Mouse (Mus musculus) hindbrain, embryonic 13.5 days (tissue): Measurements from ENCODE around the gene Shisa4. TPM values are rescaled to one million over a fixed set of nuclear protein-coding genes. Genes with fewer than 3 reads are reported as not detected.

ENCODE experiments used
- ATAC-seq: fragments of 200-750 bp; cut with Nextera tagmentation; 2 replicates; pipeline ENCODE4 v1.8.0; 2017; ENCODE audit warnings: moderate TSS enrichment; ENCODE audit not compliant: low FRiP score
- H3K27ac ChIP-seq: fragments of 300-500 bp; sonication (generic); 2 replicates; pipeline ENCODE4 v1.5.1; 2015; ENCODE audit warnings: inconsistent platforms, mild to moderate bottlenecking, moderate library complexity
- H3K27me3 ChIP-seq: fragments of 300-500 bp; sonication (generic); 2 replicates; pipeline ENCODE4 v1.6.1; 2015; ENCODE audit warnings: mild to moderate bottlenecking, inconsistent platforms
- H3K36me3 ChIP-seq: fragments of 300-500 bp; sonication (generic); 2 replicates; pipeline ENCODE4 v1.6.1; 2015; ENCODE audit warnings: mild to moderate bottlenecking, inconsistent platforms
- H3K4me1 ChIP-seq: fragments of 300-500 bp; sonication (generic); replicated peaks from 2 replicates; pipeline ENCODE4 v1.6.1; 2015; ENCODE audit warnings: inconsistent platforms
- H3K4me2 ChIP-seq: fragments of 300-500 bp; sonication (generic); 2 replicates; pipeline ENCODE4 v1.6.1; 2015; ENCODE audit warnings: inconsistent platforms, mild to moderate bottlenecking, moderate library complexity
- H3K4me3 ChIP-seq: fragments of 300-500 bp; sonication (generic); 2 replicates; pipeline ENCODE4 v1.5.1; 2015; ENCODE audit warnings: mild to moderate bottlenecking, inconsistent platforms
- H3K9ac ChIP-seq: fragments of 300-500 bp; sonication (generic); 2 replicates; pipeline ENCODE4 v1.6.1; 2015; ENCODE audit warnings: mild to moderate bottlenecking, inconsistent platforms
- H3K9me3 ChIP-seq: fragments of 300-500 bp; sonication (generic); 2 replicates; pipeline ENCODE4 v1.6.1; 2016; ENCODE audit warnings: inconsistent platforms
- WGBS: fragments of 180-500 bp; shearing (Covaris S2); methylation state at CpG from one replicate; pipeline ENCODE4 v1.1.7; 2015; 5-methylcytosine and 5-hydroxymethylcytosine counted together
- polyA plus RNA-seq: library from polyadenylated mRNA; unstranded; fragments of >200 nt; fragmentation: Nextera tagmentation; extraction: Ambion mirVana; gene quantifications from 2 replicates; pipeline ENCODE4 v1.2.1, GENCODE M21; 2015

Gene Shisa4
- polyA plus RNA-seq, 1 experiment from 2014 or later, result 84.2 TPM

DNA sequence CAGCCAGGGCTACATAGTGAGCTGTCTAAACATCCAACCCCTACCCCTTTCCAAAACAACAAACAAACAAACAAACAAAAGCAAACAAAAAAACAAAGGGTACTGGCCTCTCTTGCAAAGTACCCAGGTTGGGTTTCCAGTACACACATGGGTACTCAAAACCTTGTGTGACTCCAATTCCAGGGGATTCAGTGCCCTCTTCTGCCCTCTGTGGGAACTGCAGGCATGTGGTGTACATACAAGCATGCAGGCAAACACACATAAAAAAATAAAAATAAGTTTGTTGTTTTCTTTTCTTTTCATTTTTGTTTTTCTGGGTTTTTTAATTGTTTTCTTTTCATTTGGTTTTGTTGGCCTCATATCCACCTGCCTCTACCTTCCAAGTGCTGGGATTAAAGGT lies 12.9 kb downstream of the Shisa4 start:
- no peak for ATAC-seq
- Histone ChIP-seq H3K27ac (no peak overlapping the region), H3K9ac (no peak overlapping the region), H3K4me2 (no peak overlapping the region), H3K4me1 (no peaks in the 10 kb centered on the region), H3K36me3 (no peaks in the 10 kb centered on the region), H3K27me3 (no peaks in the 10 kb centered on the region), H3K4me3 (no peak overlapping the region), H3K9me3 (no peaks in the 10 kb centered on the region)

DNA sequence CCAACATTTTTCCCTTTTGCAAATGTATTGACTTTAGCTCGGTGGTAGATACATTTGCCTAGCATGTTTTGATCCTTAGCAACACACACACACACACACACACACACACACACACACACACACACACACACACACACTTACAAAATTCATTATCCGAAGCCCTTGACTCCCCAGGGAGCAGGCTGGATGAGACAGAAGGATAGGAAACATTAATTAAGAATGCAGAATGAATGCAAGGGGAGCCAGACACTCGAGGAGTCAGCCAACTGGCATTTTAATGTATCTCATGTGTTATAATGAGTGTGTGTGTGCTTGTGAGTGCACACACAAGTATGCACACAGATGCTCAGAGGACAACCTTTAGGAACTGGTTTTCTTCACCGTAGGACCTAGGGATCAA lies 13.5 kb downstream of the Shisa4 start:
- WGBS, result 61% methylated on average over 4 of the region's 4 CpGs
- Histone ChIP-seq H3K27ac (no peak overlapping the region), H3K36me3 (no peaks in the 10 kb centered on the region), H3K27me3 (no peaks in the 10 kb centered on the region), H3K4me2 (no peak overlapping the region), H3K9me3 (no peaks in the 10 kb centered on the region), H3K9ac (no peak overlapping the region), H3K4me1 (no peaks in the 10 kb centered on the region), H3K4me3 (no peak overlapping the region)
- ATAC-seq, result no peak

DNA sequence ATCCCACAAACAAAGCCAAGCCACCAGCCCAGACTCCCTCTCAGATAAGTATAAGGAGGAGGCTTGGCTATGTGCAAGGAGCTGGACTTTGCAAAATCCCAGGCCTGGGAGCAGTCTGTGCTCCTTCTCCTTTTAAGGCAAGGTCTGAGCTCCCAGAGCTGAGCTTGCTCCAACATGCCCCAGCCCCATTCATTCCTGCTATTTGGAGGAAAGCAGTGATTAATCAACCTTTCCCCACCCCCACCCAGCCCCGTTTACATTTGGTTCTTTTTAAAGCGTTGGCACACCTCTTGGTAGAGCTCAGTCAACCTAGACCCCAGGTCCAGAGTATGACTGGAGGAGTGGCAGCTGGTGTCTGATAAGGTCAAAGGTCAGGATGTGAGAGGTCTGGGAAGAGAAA lies 16.0 kb downstream of the Shisa4 start:
- Histone ChIP-seq H3K9ac (no peak overlapping the region), H3K4me2 (no peak overlapping the region), H3K27me3 (0 out of 2 replicates have a peak, but pooled peaks cover 2% of the 10 kb centered on the region), H3K9me3 (no peaks in the 10 kb centered on the region), H3K36me3 (no peaks in the 10 kb centered on the region), H3K27ac (no peak overlapping the region), H3K4me1 (no peaks in the 10 kb centered on the region), H3K4me3 (no peak overlapping the region)
- WGBS, result 33% methylated on average over 2 of the region's 2 CpGs
- no peak for ATAC-seq

DNA sequence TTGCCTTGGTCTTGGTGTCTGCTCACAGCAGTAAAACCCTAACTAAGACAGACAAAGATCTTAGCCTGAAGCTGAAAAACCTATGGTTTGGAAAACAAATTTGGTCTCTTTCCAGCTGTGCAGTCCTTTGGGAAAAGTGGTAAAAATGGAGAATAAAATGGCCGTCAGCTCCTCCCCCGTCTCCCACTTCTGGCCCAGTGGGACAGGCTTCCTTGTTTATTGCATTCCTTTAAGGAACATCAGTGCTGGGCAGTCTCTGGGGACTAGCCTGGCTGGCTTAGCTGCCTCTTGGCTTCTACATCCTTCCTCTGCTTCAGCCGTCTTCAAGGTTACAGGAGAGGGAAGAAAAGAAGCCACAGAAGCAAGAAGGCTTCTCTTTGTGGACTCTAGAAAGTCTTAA lies 23.1 kb downstream of the Shisa4 start:
- 0 out of 2 replicates have a peak, but pooled peaks cover 6% of the 10 kb centered on the region for H3K4me1 ChIP-seq
- ATAC-seq, result no peak
- no peak overlapping the region for H3K9ac ChIP-seq
- H3K36me3 ChIP-seq, result no peaks in the 10 kb centered on the region
- H3K4me2 ChIP-seq, result no peak overlapping the region
- 0 out of 2 replicates have a peak, but pooled peaks cover 2% of the 10 kb centered on the region for H3K27me3 ChIP-seq
- WGBS, result 74% methylated on average over 3 of the region's 3 CpGs
- no peak overlapping the region for H3K27ac ChIP-seq
- no peaks in the 10 kb centered on the region for H3K9me3 ChIP-seq
- H3K4me3 ChIP-seq, result no peak overlapping the region

DNA sequence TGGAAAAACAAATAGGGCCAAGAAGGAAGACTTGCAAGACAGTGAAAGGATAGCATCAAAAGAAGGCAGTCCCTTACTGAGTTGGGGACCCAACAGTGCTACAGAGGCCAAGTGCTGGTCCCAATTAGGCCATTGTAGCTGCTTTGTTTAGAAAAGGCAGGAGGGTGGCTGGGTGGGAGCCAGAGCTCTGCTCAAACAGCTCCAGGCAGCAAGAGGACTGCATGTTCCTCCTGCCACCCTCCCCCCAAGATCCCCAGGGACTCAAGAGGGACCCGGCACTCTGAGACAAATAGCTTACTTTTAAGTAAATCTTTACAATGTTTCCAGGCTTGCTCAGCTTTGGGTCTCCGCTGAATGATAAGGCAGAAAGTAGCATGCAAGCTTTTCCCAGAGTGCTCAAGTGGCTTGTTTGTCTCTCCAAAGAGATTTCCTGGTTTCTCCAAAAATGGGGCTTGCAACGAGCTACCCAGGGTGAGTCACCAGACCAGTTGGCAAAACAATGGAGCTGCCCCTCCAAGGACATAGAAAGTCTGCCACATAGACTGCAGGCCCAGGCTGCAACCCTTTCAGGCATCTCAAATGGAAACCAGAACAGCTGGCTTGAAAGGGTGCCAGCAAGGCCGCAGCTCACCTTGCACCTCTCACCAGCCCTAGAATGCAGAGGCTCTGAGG lies 27.4 kb downstream of the Shisa4 start:
- WGBS, result 55% methylated on average over 4 of the region's 4 CpGs
- Histone ChIP-seq H3K27me3 (no peaks in the 10 kb centered on the region), H3K4me1 (0 out of 2 replicates have a peak, but pooled peaks cover 6% of the 10 kb centered on the region), H3K4me3 (no peak overlapping the region), H3K36me3 (no peaks in the 10 kb centered on the region), H3K27ac (no peak overlapping the region), H3K9me3 (no peaks in the 10 kb centered on the region), H3K9ac (no peak overlapping the region), H3K4me2 (no peak overlapping the region)
- no peak for ATAC-seq

DNA sequence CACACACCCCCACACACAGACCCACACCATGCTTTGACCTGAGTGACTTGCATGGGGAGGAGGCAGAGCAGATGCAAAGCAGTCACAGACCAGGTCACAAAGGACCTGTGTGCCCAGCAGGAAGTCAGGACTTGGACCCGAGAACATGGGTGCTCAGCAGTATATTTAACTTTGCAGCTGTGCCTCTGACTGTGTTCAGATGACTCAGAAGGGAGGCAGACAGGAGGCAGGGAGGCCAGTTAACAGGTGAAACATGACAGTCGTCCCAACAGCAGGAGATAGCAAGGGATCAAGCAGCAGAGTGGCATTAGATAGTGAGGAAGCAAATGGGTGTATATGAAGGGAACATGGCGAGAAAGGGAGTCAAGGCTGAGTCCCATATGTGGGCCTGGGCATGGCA lies 28.1 kb downstream of the Shisa4 start:
- Histone ChIP-seq H3K4me2 (no peak overlapping the region), H3K9ac (no peak overlapping the region), H3K27ac (no peak overlapping the region), H3K9me3 (no peaks in the 10 kb centered on the region), H3K27me3 (no peaks in the 10 kb centered on the region), H3K4me3 (no peak overlapping the region), H3K4me1 (0 out of 2 replicates have a peak, but pooled peaks cover 9% of the 10 kb centered on the region), H3K36me3 (no peaks in the 10 kb centered on the region)
- ATAC-seq, result no peak
- WGBS, result 74% methylated on average over 3 of the region's 3 CpGs

DNA sequence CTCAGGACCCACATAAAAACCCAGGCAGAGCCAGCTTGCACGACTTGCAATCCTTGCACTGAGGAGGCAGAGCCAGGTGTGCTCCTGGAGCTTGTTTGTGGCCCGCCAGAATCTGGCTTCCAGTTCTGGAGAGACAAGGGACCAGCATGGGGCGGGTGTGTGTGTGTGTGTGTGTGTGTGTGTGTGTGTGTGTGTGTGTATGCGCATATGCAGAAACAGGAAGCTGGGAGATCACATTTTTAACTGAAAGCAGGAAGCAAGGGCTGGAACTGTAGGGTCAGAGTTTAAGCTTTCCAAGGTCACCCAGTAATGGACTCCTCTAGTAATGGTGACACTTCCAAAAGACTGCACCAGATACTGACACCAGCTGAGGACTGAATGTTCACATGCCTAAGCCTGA lies 31.0 kb downstream of the Shisa4 start:
- WGBS, result 65% methylated on average over 4 of the region's 4 CpGs
- Histone ChIP-seq H3K36me3 (no peaks in the 10 kb centered on the region), H3K27me3 (no peaks in the 10 kb centered on the region), H3K27ac (no peak overlapping the region), H3K9ac (no peak overlapping the region), H3K4me2 (no peak overlapping the region), H3K4me1 (0 out of 2 replicates have a peak, but pooled peaks cover 10% of the 10 kb centered on the region), H3K4me3 (no peak overlapping the region), H3K9me3 (no peaks in the 10 kb centered on the region)
- ATAC-seq, result no peak

DNA sequence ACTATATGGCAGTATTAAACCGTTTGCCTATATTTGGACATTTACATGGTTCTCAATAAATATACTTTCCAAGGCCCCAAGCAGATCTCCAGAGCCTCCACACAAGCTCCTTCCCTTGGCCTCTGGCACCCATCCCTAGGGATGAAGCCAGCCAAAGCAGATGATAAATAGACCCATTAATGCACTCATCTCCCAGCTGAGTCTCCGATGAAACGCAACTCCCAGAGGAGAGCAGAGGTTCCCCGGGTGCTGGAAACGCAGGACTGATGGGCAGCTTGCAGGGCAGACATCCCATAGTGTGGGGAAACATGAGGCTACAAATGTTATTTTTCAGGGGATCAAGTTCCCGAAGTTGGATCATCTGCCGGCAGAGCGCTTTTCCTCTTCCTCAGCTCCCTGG lies 33.1 kb downstream of the Shisa4 start:
- H3K4me2 ChIP-seq, result no peak overlapping the region
- H3K27ac ChIP-seq, result no peak overlapping the region
- H3K27me3 ChIP-seq, result no peaks in the 10 kb centered on the region
- 49% methylated on average over 8 of the region's 8 CpGs for WGBS
- H3K9ac ChIP-seq, result no peak overlapping the region
- H3K9me3 ChIP-seq, result no peaks in the 10 kb centered on the region
- no peaks in the 10 kb centered on the region for H3K36me3 ChIP-seq
- ATAC-seq, result no peak
- H3K4me1 ChIP-seq, result 0 out of 2 replicates have a peak, but pooled peaks cover 5% of the 10 kb centered on the region
- H3K4me3 ChIP-seq, result no peak overlapping the region

DNA sequence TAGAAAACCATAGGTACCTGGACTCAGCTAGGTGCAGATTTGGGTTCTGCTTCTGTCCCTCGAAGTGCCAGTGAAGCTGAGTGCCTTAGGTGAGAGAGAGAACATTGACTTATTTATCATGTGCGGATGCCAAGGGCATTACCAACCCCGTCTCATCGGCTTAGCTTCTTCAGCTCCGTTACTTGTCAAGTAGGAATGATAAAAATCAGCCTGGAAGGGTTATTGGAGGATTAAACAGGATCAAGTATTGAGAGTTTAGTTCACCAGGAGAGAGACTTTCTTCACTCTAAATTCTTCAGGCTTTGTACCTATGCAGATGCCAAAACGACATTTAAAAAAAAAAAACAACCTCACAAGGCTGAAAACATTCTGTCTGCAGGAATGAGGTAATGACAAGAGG lies 44.5 kb downstream of the Shisa4 start:
- no peak overlapping the region for H3K9ac ChIP-seq
- no peak overlapping the region for H3K4me2 ChIP-seq
- H3K4me1 ChIP-seq, result no peaks in the 10 kb centered on the region
- no peak overlapping the region for H3K27ac ChIP-seq
- no peaks in the 10 kb centered on the region for H3K36me3 ChIP-seq
- no peak overlapping the region for H3K4me3 ChIP-seq
- WGBS, result 81% methylated on average over 6 of the region's 6 CpGs
- H3K27me3 ChIP-seq, result no peaks in the 10 kb centered on the region
- no peaks in the 10 kb centered on the region for H3K9me3 ChIP-seq
- ATAC-seq, result no peak

DNA sequence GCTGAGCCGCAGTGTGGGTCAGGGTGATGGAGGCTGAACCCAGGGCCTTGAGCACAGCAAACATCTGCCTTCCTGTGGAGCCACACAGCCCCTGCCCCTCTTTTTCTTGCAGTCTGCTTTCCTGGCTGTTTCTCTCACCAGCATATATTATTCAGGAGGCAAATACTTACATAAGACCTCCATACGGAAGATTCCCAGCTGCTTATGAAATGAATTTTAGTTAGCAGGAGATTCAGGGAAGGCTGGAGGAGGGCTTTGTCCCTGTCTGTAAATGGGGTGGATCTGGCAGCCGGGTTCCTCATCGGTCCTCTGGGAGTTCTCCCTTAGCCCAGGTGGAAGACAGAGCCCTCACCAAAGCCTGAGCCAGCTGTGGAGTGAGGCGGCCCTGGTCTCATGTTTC lies 46.7 kb downstream of the Shisa4 start:
- Histone ChIP-seq H3K4me3 (no peak overlapping the region), H3K4me2 (no peak overlapping the region), H3K27me3 (0 out of 2 replicates have a peak, but pooled peaks cover 5% of the 10 kb centered on the region), H3K27ac (no peak overlapping the region), H3K4me1 (peaks cover 5% of the 10 kb centered on the region; the same call in 1 of the 2 replicates), H3K9ac (no peak overlapping the region), H3K36me3 (no peaks in the 10 kb centered on the region), H3K9me3 (no peaks in the 10 kb centered on the region)
- WGBS, result 69% methylated on average over 5 of the region's 5 CpGs
- ATAC-seq, result no peak

DNA sequence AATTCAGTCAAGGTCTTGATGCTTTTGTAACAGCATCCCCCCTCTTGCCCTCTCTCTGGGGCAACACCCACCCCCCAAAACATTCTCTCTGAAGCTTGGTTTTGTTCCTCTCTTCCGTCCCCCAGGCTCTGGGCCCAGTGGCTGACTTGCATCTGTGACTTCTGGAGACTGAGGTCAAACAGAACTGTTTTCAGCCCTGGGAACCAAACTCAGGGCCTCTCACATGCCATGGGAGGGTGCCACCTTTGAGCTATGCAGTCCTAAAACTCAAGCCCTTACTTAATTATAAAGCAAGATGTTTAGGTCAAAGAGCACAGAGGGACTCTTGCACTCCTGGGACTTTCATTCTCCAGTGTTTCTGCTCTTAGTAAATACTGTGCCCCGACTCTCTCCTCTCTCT lies 49.1 kb downstream of the Shisa4 start:
- H3K9ac ChIP-seq, result no peak overlapping the region

DNA sequence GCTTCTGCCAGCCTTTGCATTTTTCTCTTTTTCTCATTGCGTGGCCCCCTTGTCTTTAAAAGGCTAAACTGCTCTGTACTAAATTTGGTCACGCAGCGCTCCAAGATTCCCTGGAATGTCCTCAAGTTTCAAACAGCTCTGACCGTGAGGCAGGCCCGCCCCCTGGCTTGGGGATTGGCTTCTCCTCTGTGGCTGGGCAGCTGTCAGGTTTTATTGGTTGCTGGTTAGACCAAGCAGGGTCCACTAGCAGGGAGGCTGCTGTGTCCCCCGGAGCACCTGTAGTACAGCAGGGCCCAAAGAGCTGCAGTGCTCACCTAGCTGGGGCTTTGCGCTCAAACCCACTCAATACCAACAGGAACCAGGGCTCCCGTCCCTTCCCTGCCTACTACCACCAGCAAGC lies 50.5 kb downstream of the Shisa4 start, which contains the start of gene Lmod1:
TSS of gene Lmod1 (plus strand) at position 237 of the 400 bp plus-strand sequence.
- no peaks in the 10 kb centered on the region for H3K9me3 ChIP-seq
- H3K27ac ChIP-seq, result no peak within 1 kb of the TSS
- peaks cover 23% of the 10 kb centered on the region; the same call in 1 of the 2 replicates for H3K27me3 ChIP-seq
- no peak for ATAC-seq
- no peak within 1 kb of the TSS for H3K4me2 ChIP-seq
- peaks cover 5% of the 10 kb centered on the region; the same call in 1 of the 2 replicates for H3K4me1 ChIP-seq
- WGBS, result 18% methylated on average over 8 of the region's 8 CpGs
- H3K4me3 ChIP-seq, result no peak within 1 kb of the TSS
- H3K9ac ChIP-seq, result no peak within 1 kb of the TSS
- no peaks in the 10 kb centered on the region for H3K36me3 ChIP-seq

More for the DNA sequence above, 49.1 kb downstream of the Shisa4 start:
- H3K4me2 ChIP-seq, result no peak overlapping the region
- no peak for ATAC-seq
- H3K27me3 ChIP-seq, result peaks cover 17% of the 10 kb centered on the region; the same call in 1 of the 2 replicates
- WGBS, result 80% methylated on average over 2 of the region's 2 CpGs
- no peaks in the 10 kb centered on the region for H3K9me3 ChIP-seq
- H3K27ac ChIP-seq, result no peak overlapping the region
- H3K4me3 ChIP-seq, result no peak overlapping the region
- H3K4me1 ChIP-seq, result peaks cover 5% of the 10 kb centered on the region; the same call in 1 of the 2 replicates
- no peaks in the 10 kb centered on the region for H3K36me3 ChIP-seq

DNA sequence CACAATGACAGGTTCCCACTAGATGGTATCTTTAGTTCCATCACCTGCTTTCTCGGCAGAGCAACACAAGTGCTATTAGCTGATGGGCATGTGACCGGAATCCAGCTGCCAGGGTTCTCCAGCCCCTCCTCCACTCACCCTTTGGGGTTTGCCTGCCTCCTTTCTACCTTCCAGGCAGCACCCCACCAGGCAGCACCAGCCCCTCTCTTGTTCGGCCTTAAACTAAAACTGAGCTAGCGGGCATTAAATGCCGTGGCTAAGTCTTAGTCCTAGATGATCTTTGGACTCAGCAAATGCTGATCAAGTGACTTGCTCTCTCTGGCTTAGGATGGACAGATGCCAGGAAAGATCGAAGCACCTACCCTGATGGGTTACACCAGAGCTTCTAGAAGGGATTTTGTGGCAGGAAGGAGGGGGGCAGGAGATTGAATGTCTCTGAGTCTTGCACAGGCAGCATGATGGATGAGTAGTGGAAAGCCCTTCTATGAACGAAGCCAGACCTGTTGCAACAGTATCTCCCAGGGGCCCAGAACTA lies 51.6 kb downstream of the Shisa4 start:
- H3K27me3 ChIP-seq, result peaks cover 23% of the 10 kb centered on the region; the same call in 1 of the 2 replicates
- H3K9me3 ChIP-seq, result no peaks in the 10 kb centered on the region
- no peak overlapping the region for H3K27ac ChIP-seq
- ATAC-seq, result no peak
- peaks cover 5% of the 10 kb centered on the region; the same call in 1 of the 2 replicates for H3K4me1 ChIP-seq
- 77% methylated on average over 7 of the region's 7 CpGs for WGBS
- H3K36me3 ChIP-seq, result no peaks in the 10 kb centered on the region
- H3K4me2 ChIP-seq, result no peak overlapping the region
- no peak overlapping the region for H3K4me3 ChIP-seq
- no peak overlapping the region for H3K9ac ChIP-seq
